Mouse (Mus musculus) forebrain, embryonic 10.5 days (tissue): ENCODE results near the gene Echs1. TPM values are rescaled to one million over a fixed set of nuclear protein-coding genes. Genes with fewer than 3 reads are reported as not detected.

Experiments used
- polyA plus RNA-seq: library from polyadenylated mRNA; unstranded; fragments of >200 nt; fragmentation: Nextera tagmentation; extraction: Ambion mirVana; gene quantifications from 2 replicates; pipeline ENCODE4 v1.2.1, GENCODE M21; 2016

Gene Echs1
- polyA plus RNA-seq, 1 experiment from 2014 or later = 151 TPM

Other genes with a start within 250 kb of the Echs1 start
- gene Kndc1, start 221.8 kb downstream of the Echs1 start, polyA plus RNA-seq = 0.26 and 0.33 TPM in 2 replicates
- gene Utf1, start 172.7 kb downstream of the Echs1 start, polyA plus RNA-seq = 0.25 TPM in 1 of 2 replicates, not detected in the other
- 0.67 and 0.91 TPM in 2 replicates for gene 6430531B16Rik, start 137.7 kb downstream of the Echs1 start, polyA plus RNA-seq
- gene Adam8, start 123.9 kb downstream of the Echs1 start, polyA plus RNA-seq = 1.6 and 2.4 TPM in 2 replicates
- 39.2 and 41.7 TPM in 2 replicates for gene Zfp511, start 80.1 kb downstream of the Echs1 start, polyA plus RNA-seq
- gene Tubgcp2, start 79.8 kb downstream of the Echs1 start, polyA plus RNA-seq = 80.6 and 81.1 TPM in 2 replicates
- 0.31 and 0.69 TPM in 2 replicates for gene Msx3, start 67.4 kb downstream of the Echs1 start, polyA plus RNA-seq
- gene Caly, start 33.9 kb downstream of the Echs1 start, polyA plus RNA-seq = 0.58 and 2.1 TPM in 2 replicates
- not detected in 2 replicates for gene Prap1, start 23.1 kb downstream of the Echs1 start, polyA plus RNA-seq
- 11.5 and 12.1 TPM in 2 replicates for gene Fuom, start 14.0 kb downstream of the Echs1 start, polyA plus RNA-seq
- 17.2 and 17.3 TPM in 2 replicates for gene Paox, start 677 bp downstream of the Echs1 start, polyA plus RNA-seq
- gene Mtg1, start 21.1 kb upstream of the Echs1 start, polyA plus RNA-seq = 33.9 and 35.0 TPM in 2 replicates
- gene Sprn, start 38.4 kb upstream of the Echs1 start, polyA plus RNA-seq = 0.20 and 0.62 TPM in 2 replicates
- not detected in 2 replicates for gene Olfr522, start 48.3 kb upstream of the Echs1 start, polyA plus RNA-seq
- gene Olfr523, start 56.7 kb upstream of the Echs1 start, polyA plus RNA-seq = not detected in 2 replicates
- not detected in 2 replicates for gene Olfr524, start 89.5 kb upstream of the Echs1 start, polyA plus RNA-seq
- not detected in 2 replicates for gene Cd163l1, start 101.8 kb upstream of the Echs1 start, polyA plus RNA-seq
- not detected in 2 replicates for gene 5830411N06Rik, start 130.8 kb upstream of the Echs1 start, polyA plus RNA-seq
- not detected in 2 replicates for gene Olfr525, start 204.4 kb upstream of the Echs1 start, polyA plus RNA-seq
- not detected in 2 replicates for gene Olfr527, start 217.5 kb upstream of the Echs1 start, polyA plus RNA-seq
- not detected in 2 replicates for gene Olfr60, start 245.2 kb upstream of the Echs1 start, polyA plus RNA-seq